Mouse (Mus musculus): ENCODE measurements at regions not wholly inside any gene's neighbourhood (a gene's known extent, or its start where the extent isn't known, plus 50 kb on each side); places are given as distances from the start of the nearest gene placed in this dataset.
A peak's percentile ranks its signal among the peaks of the same experiment; 100 is the strongest.

- no peak overlapping the region for H3K9ac ChIP-seq
- 78% methylated on average over 3 of the region's 3 CpGs for WGBS
- no peaks in the 10 kb centered on the region for H3K36me3 ChIP-seq (ENCODE audit: insufficient read depth)
- no peak overlapping the region for H3K27ac ChIP-seq (ENCODE audit: low read depth)
- DNase-seq, result no peak
- H3K27me3 ChIP-seq (ENCODE audit: insufficient read depth, low read length), result no peaks in the 10 kb centered on the region
- ATAC-seq (ENCODE audit: insufficient read depth), result no peak
- TF ChIP-seq CTCF (IDR thresholded peaks at IDR 0.05; ENCODE audit: low read depth), result no peak
- no peak overlapping the region for H3K4me3 ChIP-seq (ENCODE audit: low read depth, low read length)
- H3K9me3 ChIP-seq (ENCODE audit: low read depth, low read length), result no peaks in the 10 kb centered on the region
- no peak overlapping the region for H3K4me2 ChIP-seq
- no peaks in the 10 kb centered on the region for H3K4me1 ChIP-seq (ENCODE audit: insufficient read depth)
These were observed 384.0 kb upstream of the 1700015G11Rik start for GRCm38 (mm10) chr7:52399513-52399912.

GRCm38 (mm10) chr7:52391793-52392192 lies 376.3 kb upstream of the 1700015G11Rik start:
- 23% methylated on average over 2 of the region's 2 CpGs for WGBS
- peak; percentile 83 for DNase-seq
- TF ChIP-seq CTCF (IDR thresholded peaks at IDR 0.05; ENCODE audit: low read depth), result peak; percentile 76

More at GRCm38 (mm10) chr7:52391793-52392192, 376.3 kb upstream of the 1700015G11Rik start:
- Histone ChIP-seq H3K9ac (no peak overlapping the region), H3K36me3 (ENCODE audit: insufficient read depth) (no peaks in the 10 kb centered on the region), H3K9me3 (ENCODE audit: low read depth, low read length) (no peaks in the 10 kb centered on the region), H3K27me3 (ENCODE audit: insufficient read depth, low read length) (no peaks in the 10 kb centered on the region), H3K4me3 (ENCODE audit: low read depth, low read length) (no peak overlapping the region), H3K4me2 (no peak overlapping the region), H3K4me1 (ENCODE audit: insufficient read depth) (no peaks in the 10 kb centered on the region), H3K27ac (ENCODE audit: low read depth) (no peak overlapping the region)
- no peak for ATAC-seq (ENCODE audit: insufficient read depth)
